Mouse (Mus musculus) MEL (cell line): ENCODE measurements around the gene Hoxb9. TPM values are rescaled to one million over a fixed set of nuclear protein-coding genes. Genes with fewer than 3 reads are reported as not detected.

Experiments used
- DNase-seq: peaks from one replicate; pipeline ENCODE4 v3.0.0; 2011; ENCODE audit warnings: low read depth, low spot score
- H3K27ac ChIP-seq: 2 replicates; pipeline ENCODE4 v1.5.1; 2012; ENCODE audit warnings: low read depth, mild to moderate bottlenecking, control low read depth, low read length, moderate library complexity; ENCODE audit not compliant: control insufficient read depth
- H3K27me3 ChIP-seq, 2 experiments: fragments of 150-350 bp in 1 of 2; sonication (generic) in 1 of 2; 2 replicates each; pipeline ENCODE4 v1.6.1; 2012; ENCODE audit warnings: low read length in 2 of 2, mild to moderate bottlenecking in 2 of 2, improper control_type of control experiment in 1 of 2, moderate library complexity in 1 of 2; ENCODE audit not compliant: insufficient read depth in 2 of 2, control insufficient read depth in 1 of 2
- H3K36me3 ChIP-seq, 2 experiments: 2 replicates each; pipeline ENCODE4 v1.6.1; 2012 to 2014; ENCODE audit warnings: low read length in 2 of 2, improper control_type of control experiment in 1 of 2, inconsistent platforms in 1 of 2, mild to moderate bottlenecking in 1 of 2; ENCODE audit not compliant: insufficient read depth in 2 of 2, control insufficient read depth in 1 of 2
- H3K4me1 ChIP-seq, 2 experiments: fragments of 150-350 bp in 1 of 2; sonication (generic) in 1 of 2; 2 replicates each; pipeline ENCODE4 v1.6.1; 2012; ENCODE audit warnings: low read length in 2 of 2, improper control_type of control experiment in 1 of 2, mild to moderate bottlenecking in 1 of 2; ENCODE audit not compliant: insufficient read depth in 2 of 2, control insufficient read depth in 1 of 2
- H3K4me3 ChIP-seq, 2 experiments: fragments of 150-350 bp in 1 of 2; sonication (generic) in 1 of 2; 2 replicates each; pipeline ENCODE4 v1.5.1; 2012; ENCODE audit warnings: low read depth in 2 of 2, low read length in 2 of 2, mild to moderate bottlenecking in 2 of 2, moderate library complexity in 2 of 2, control low read depth in 1 of 2, improper control_type of control experiment in 1 of 2; ENCODE audit not compliant: control insufficient read depth in 1 of 2, insufficient read depth in 1 of 2
- H3K79me2 ChIP-seq: 2 replicates; pipeline ENCODE4 v1.6.1; 2012; ENCODE audit warnings: mild to moderate bottlenecking, low read length, moderate library complexity; ENCODE audit not compliant: control insufficient read depth, poor library complexity, insufficient read depth
- H3K9ac ChIP-seq: 2 replicates; pipeline ENCODE4 v1.6.1; 2012; ENCODE audit warnings: low read depth, mild to moderate bottlenecking, control low read depth, low read length, moderate library complexity; ENCODE audit not compliant: control insufficient read depth, poor library complexity, severe bottlenecking
- H3K9me3 ChIP-seq: fragments of 150-350 bp; sonication (generic); replicated peaks from 2 replicates; pipeline ENCODE4 v1.6.1; 2012; ENCODE audit warnings: mild to moderate bottlenecking, low read length, improper control_type of control experiment, moderate library complexity; ENCODE audit not compliant: insufficient read depth
- BHLHE40 ChIP-seq: IDR thresholded peaks from 2 replicates; pipeline ENCODE4 v1.6.1; 2012; ENCODE audit warnings: low read depth, mild to moderate bottlenecking, inconsistent platforms, low read length, improper control_type of control experiment, borderline replicate concordance
- CHD1 ChIP-seq: IDR thresholded peaks from 2 replicates; pipeline ENCODE4 v1.6.1; 2012; ENCODE audit warnings: low read depth, mild to moderate bottlenecking, inconsistent platforms, low read length, improper control_type of control experiment
- CTCF ChIP-seq, 3 experiments: IDR thresholded peaks in 2 of 3; conservative IDR thresholded peaks in 1 of 3; 2 replicates each; pipeline ENCODE4 v1.5.1; 2011 to 2012; ENCODE audit warnings: low read length in 3 of 3, low read depth in 2 of 3, mild to moderate bottlenecking in 2 of 3, improper control_type of control experiment in 1 of 3, inconsistent platforms in 1 of 3, mixed read lengths in 1 of 3, moderate library complexity in 1 of 3; ENCODE audit not compliant: control insufficient read depth in 1 of 3, insufficient read depth in 1 of 3, poor library complexity in 1 of 3, severe bottlenecking in 1 of 3
- E2F4 ChIP-seq: IDR thresholded peaks from 2 replicates; pipeline ENCODE4 v1.6.1; 2011; ENCODE audit warnings: low read depth, low read length, improper control_type of control experiment, borderline replicate concordance
- EP300 ChIP-seq, 2 experiments: IDR thresholded peaks; 2 replicates each; pipeline ENCODE4 v1.6.1; 2011; ENCODE audit warnings: improper control_type of control experiment in 2 of 2, low read length in 2 of 2, low read depth in 1 of 2, mild to moderate bottlenecking in 1 of 2
- KAT2A ChIP-seq: conservative IDR thresholded peaks from 2 replicates; pipeline ENCODE4 v1.6.1; 2012; ENCODE audit warnings: low read depth, low read length, improper control_type of control experiment, inconsistent platforms
- MAFK ChIP-seq: IDR thresholded peaks from 2 replicates; pipeline ENCODE4 v1.6.1; 2011; ENCODE audit warnings: low read depth, mild to moderate bottlenecking, low read length, improper control_type of control experiment, borderline replicate concordance
- MAX ChIP-seq: IDR thresholded peaks from 2 replicates; pipeline ENCODE4 v1.6.1; 2011; ENCODE audit warnings: low read length, improper control_type of control experiment
- MAZ ChIP-seq: IDR thresholded peaks from 2 replicates; pipeline ENCODE4 v1.6.1; 2012; ENCODE audit warnings: low read depth, mild to moderate bottlenecking, inconsistent platforms, low read length, improper control_type of control experiment
- MEF2A ChIP-seq: IDR thresholded peaks from 2 replicates; pipeline ENCODE4 v1.6.1; 2014; ENCODE audit warnings: low read depth, mild to moderate bottlenecking, inconsistent platforms, low read length, improper control_type of control experiment; ENCODE audit not compliant: poor library complexity, insufficient replicate concordance, severe bottlenecking; ENCODE audit errors: extremely low read depth
- NRF1 ChIP-seq: IDR thresholded peaks from 2 replicates; pipeline ENCODE4 v1.6.1; 2014; ENCODE audit warnings: low read depth, mild to moderate bottlenecking, inconsistent platforms, low read length, improper control_type of control experiment, moderate library complexity; ENCODE audit not compliant: poor library complexity, insufficient read depth, severe bottlenecking
- POLR2A ChIP-seq, 2 experiments: IDR thresholded peaks; 2 replicates each; pipeline ENCODE4 v1.6.1; 2011 to 2012; ENCODE audit warnings: low read length in 2 of 2, mild to moderate bottlenecking in 2 of 2, control low read depth in 1 of 2, improper control_type of control experiment in 1 of 2, low read depth in 1 of 2, moderate library complexity in 1 of 2; ENCODE audit not compliant: control insufficient read depth in 1 of 2, insufficient read depth in 1 of 2, poor library complexity in 1 of 2
- POLR2AphosphoS5 ChIP-seq: IDR thresholded peaks from 2 replicates; pipeline ENCODE4 v1.6.1; 2012; ENCODE audit warnings: low read depth, borderline replicate concordance, mild to moderate bottlenecking, inconsistent platforms, low read length, moderate library complexity, mixed read lengths
- RCOR1 ChIP-seq: IDR thresholded peaks from 2 replicates; pipeline ENCODE4 v1.6.1; 2012; ENCODE audit warnings: low read depth, mild to moderate bottlenecking, inconsistent platforms, low read length, improper control_type of control experiment
- SIN3A ChIP-seq: IDR thresholded peaks from 2 replicates; pipeline ENCODE4 v1.6.1; 2012; ENCODE audit warnings: low read length, improper control_type of control experiment, inconsistent platforms
- SMC3 ChIP-seq: IDR thresholded peaks from 2 replicates; pipeline ENCODE4 v1.6.1; 2011; ENCODE audit warnings: low read depth, low read length, improper control_type of control experiment
- TAL1 ChIP-seq: IDR thresholded peaks from 2 replicates; pipeline ENCODE4 v1.6.1; 2012; ENCODE audit warnings: mild to moderate bottlenecking, inconsistent platforms, low read length, moderate library complexity, mixed read lengths
- TBP ChIP-seq: IDR thresholded peaks from 2 replicates; pipeline ENCODE4 v1.8.0; 2011; ENCODE audit warnings: low read depth, low read length, improper control_type of control experiment
- TCF12 ChIP-seq: IDR thresholded peaks from 2 replicates; pipeline ENCODE4 v1.6.1; 2014; ENCODE audit warnings: low read depth, mild to moderate bottlenecking, inconsistent platforms, low read length, improper control_type of control experiment, moderate library complexity
- USF2 ChIP-seq, 2 experiments: IDR thresholded peaks; 2 replicates each; pipeline ENCODE4 v1.6.1; 2011 to 2012; ENCODE audit warnings: improper control_type of control experiment in 2 of 2, low read length in 2 of 2, borderline replicate concordance in 1 of 2, inconsistent platforms in 1 of 2, low read depth in 1 of 2, mild to moderate bottlenecking in 1 of 2; ENCODE audit not compliant: insufficient read depth in 1 of 2
- ZC3H11A ChIP-seq: IDR thresholded peaks from 2 replicates; pipeline ENCODE4 v1.6.1; 2012; ENCODE audit warnings: low read depth, mild to moderate bottlenecking, inconsistent platforms, low read length, improper control_type of control experiment
- ZMIZ1 ChIP-seq: IDR thresholded peaks from 2 replicates; pipeline ENCODE4 v1.6.1; 2012; ENCODE audit warnings: low read depth, mild to moderate bottlenecking, inconsistent platforms, low read length, improper control_type of control experiment, moderate library complexity
- polyA plus RNA-seq, 2 experiments: library from polyadenylated mRNA; stranded (reverse) in 1 of 2; unstranded in 1 of 2; fragments of >175 nt in 1 of 2; fragments of >200 nt in 1 of 2; gene quantifications; 2 replicates each; pipeline versions ENCODE4 v1.2.1 to v1.2.4; 2012; ENCODE audit warnings: low replicate concordance in 2 of 2, low read depth in 1 of 2; ENCODE audit not compliant: insufficient read length in 2 of 2, insufficient read depth in 1 of 2, missing spikeins in 1 of 2
- total RNA-seq: library from RNA; depleted of rRNA; stranded (reverse); fragments of 300-350 nt; gene quantifications from 2 replicates; pipeline ENCODE4 v1.2.3, GENCODE M21; 2012

The Hoxb9 gene
- total and polyA plus RNA-seq, 3 experiments: not detected

DNA sequence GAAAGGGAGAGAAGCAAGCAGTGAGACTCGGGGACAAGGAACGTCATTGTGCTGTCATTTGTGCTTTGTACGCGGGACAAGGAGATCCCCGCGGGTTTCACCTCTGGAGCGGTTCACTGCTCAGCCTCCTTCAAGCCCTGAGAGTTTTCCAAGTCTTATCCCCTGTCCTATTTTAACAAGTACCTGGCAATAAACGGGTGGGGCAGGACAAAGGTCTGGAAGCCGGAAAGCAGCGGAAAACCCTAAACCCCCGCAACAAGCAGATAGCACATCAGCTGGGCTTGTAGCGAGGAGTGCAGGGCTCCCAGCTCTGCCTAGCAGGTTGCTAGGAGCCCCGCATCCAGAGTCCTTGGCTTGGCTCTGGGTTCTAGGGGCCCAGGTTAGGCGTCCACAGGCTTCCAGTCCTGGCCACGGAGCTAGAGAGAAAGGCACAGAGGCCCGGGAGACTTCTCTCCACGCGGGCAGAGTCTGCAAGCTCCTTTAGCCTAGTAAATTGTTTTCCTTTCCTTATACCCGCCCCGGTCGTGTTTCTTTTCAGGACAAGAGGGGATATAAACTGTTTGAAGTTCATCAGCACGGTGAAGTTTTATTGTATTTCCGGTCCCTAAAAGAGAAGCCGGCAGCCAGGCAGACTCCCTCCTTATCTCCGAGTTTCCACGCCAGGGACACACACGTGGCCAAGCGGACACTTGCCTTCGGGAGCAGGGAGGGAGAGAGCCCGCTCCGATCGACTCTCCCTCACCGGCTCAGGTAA lies 7.4 kb upstream of the Hoxb9 start:
- DNase-seq: no peak
- no peak overlapping the region for H3K9ac ChIP-seq
- H3K79me2 ChIP-seq: no peaks in the 10 kb centered on the region
- no peaks in the 10 kb centered on the region for H3K36me3 ChIP-seq
- peaks cover 19 to 21% of the 10 kb centered on the region in 2 experiments for H3K27me3 ChIP-seq
- no peak for TF ChIP-seq SMC3
- TF ChIP-seq MEF2A: no peak
- no peak for TF ChIP-seq MAX
- no peak for TF ChIP-seq MAFK
- TF ChIP-seq CHD1: no peak
- no peak for TF ChIP-seq POLR2A (IDR thresholded peaks at IDR 0.05; ENCODE audit: control insufficient read depth in 1 of 2, insufficient read depth in 1 of 2, low read depth in 1 of 2, low read length in 2 of 2, poor library complexity in 1 of 2)
- no peak for TF ChIP-seq TBP
- no peak for TF ChIP-seq ZC3H11A
- no peak for TF ChIP-seq TAL1
- H3K27ac ChIP-seq: no peak overlapping the region
- H3K4me1 ChIP-seq: no peaks in the 10 kb centered on the region
- H3K4me3 ChIP-seq: no peak overlapping the region
- H3K9me3 ChIP-seq: no peaks in the 10 kb centered on the region

DNA sequence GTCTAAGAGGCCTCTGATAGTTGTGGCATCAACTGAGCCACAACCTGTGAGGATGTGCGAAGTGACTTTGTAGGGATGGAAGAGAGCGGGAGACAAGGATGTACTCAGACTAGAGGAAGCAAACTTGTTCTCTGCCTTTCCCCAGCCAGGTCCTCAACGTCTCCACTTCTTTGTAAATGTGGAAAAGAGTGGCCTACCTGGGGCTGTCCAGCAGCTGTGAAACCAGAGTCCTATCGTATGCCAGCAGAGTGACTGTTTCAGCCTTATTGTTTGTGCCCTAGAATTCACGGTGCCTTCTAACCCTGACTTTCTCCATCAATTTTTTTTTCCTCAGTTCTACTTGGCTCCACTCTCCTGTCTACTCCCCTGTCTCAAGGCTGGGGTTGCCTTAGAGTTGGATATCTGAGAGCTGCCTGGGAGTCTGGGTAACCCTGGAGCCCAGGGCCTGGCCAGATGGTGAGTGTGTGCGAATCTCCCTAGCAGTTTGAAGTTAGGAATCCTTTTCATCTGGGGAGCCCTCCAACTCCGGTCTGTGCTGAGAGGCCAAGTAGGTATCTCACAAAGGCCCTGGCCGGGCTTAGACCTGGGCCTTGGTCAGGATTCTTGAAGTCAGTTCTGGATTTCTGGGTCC lies 6.8 kb upstream of the Hoxb9 start:
- Histone ChIP-seq H3K27ac (no peak overlapping the region), H3K9ac (no peak overlapping the region)
- TF ChIP-seq TBP: no peak
- TF ChIP-seq KAT2A: no peak
- TF ChIP-seq CTCF (IDR thresholded peaks at IDR 0.05 in 2 of 3, conservative IDR thresholded peaks at IDR 0.05 in 1 of 3; ENCODE audit: control insufficient read depth in 1 of 3, insufficient read depth in 1 of 3, low read depth in 2 of 3, low read length in 3 of 3, poor library complexity in 1 of 3, severe bottlenecking in 1 of 3): no peak
- no peak for TF ChIP-seq NRF1
- TF ChIP-seq, all 39 proteins: peak for 0
- no peaks in the 10 kb centered on the region for H3K79me2 ChIP-seq
- H3K27me3 ChIP-seq: peaks cover 15 to 18% of the 10 kb centered on the region in 2 experiments
- H3K4me3 ChIP-seq: no peak overlapping the region
- no peaks in the 10 kb centered on the region for H3K9me3 ChIP-seq
- no peak for DNase-seq
- no peaks in the 10 kb centered on the region for H3K36me3 ChIP-seq
- no peaks in the 10 kb centered on the region for H3K4me1 ChIP-seq

DNA sequence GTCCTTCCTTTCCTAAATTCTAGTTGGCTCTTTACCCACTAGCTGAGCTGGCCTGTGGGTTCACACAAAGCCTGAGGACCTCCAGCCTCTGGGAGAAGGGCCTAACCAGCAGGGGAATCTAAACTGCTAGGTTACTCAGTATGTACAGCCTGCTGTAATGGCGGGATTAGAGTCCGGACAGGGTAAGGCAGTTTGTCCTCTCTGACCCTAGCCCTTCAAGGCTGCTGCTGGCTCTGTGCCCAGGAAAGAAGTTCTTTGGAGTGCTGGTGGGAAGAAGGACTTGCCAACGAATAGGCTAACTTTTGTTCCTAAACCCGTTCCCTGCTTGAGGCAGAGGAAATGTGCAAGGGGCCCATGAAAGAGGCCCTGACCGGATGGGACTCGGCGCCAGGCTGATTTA lies 5.3 kb upstream of the Hoxb9 start:
- H3K27me3 ChIP-seq: peaks cover 10 to 13% of the 10 kb centered on the region in 2 experiments
- H3K79me2 ChIP-seq: no peaks in the 10 kb centered on the region
- DNase-seq: no peak
- H3K4me1 ChIP-seq: no peaks in the 10 kb centered on the region
- H3K9me3 ChIP-seq: no peaks in the 10 kb centered on the region
- no peaks in the 10 kb centered on the region for H3K36me3 ChIP-seq
- H3K4me3 ChIP-seq: no peak overlapping the region
- no peak for TF ChIP-seq MAZ
- TF ChIP-seq TCF12: no peak
- TF ChIP-seq SIN3A: no peak
- no peak for TF ChIP-seq USF2 (IDR thresholded peaks at IDR 0.05; ENCODE audit: borderline replicate concordance in 1 of 2, insufficient read depth in 1 of 2, low read depth in 1 of 2, low read length in 2 of 2)
- no peak for TF ChIP-seq POLR2AphosphoS5
- TF ChIP-seq E2F4: no peak
- TF ChIP-seq BHLHE40: no peak
- TF ChIP-seq EP300 (IDR thresholded peaks at IDR 0.05; ENCODE audit: low read depth in 1 of 2, low read length in 2 of 2): no peak
- TF ChIP-seq KAT2A: no peak
- no peak for TF ChIP-seq MEF2A
- TF ChIP-seq RCOR1: no peak
- TF ChIP-seq ZMIZ1: no peak
- TF ChIP-seq TBP: no peak
- no peak for TF ChIP-seq CHD1
- TF ChIP-seq SMC3: no peak
- TF ChIP-seq, all 39 proteins: peak for 0
- Histone ChIP-seq H3K27ac (no peak overlapping the region), H3K9ac (no peak overlapping the region)
